Mouse (Mus musculus) midbrain, embryonic 16.5 days (tissue): Measurements from ENCODE around the gene Rps15. TPM values are rescaled to one million over a fixed set of nuclear protein-coding genes. Genes with fewer than 3 reads are reported as not detected.
"Not testable (repeated sequence)": the region's sequence is repeated elsewhere in the genome, so short reads cannot be mapped to it uniquely, and the experiment has no call there.

Experiments used
- ATAC-seq: fragments of 200-750 bp; cut with Nextera tagmentation; 2 replicates; pipeline ENCODE4 v1.8.0; 2017; ENCODE audit warnings: moderate TSS enrichment
- H3K27ac ChIP-seq: fragments of 300-500 bp; sonication (generic); 2 replicates; pipeline ENCODE4 v1.5.1; 2014; ENCODE audit warnings: mild to moderate bottlenecking, low read length, mixed read lengths
- H3K27me3 ChIP-seq: fragments of 300-500 bp; sonication (generic); 2 replicates; pipeline ENCODE4 v1.6.1; 2014; ENCODE audit warnings: low read depth, low read length, mixed read lengths; ENCODE audit not compliant: control insufficient read depth, insufficient read depth
- H3K36me3 ChIP-seq: fragments of 300-500 bp; sonication (generic); 2 replicates; pipeline ENCODE4 v1.6.1; 2014; ENCODE audit warnings: mild to moderate bottlenecking, low read length, moderate library complexity, mixed read lengths; ENCODE audit not compliant: control insufficient read depth, insufficient read depth
- H3K4me1 ChIP-seq: fragments of 300-500 bp; sonication (generic); 2 replicates; pipeline ENCODE4 v1.6.1; 2014; ENCODE audit warnings: mild to moderate bottlenecking, low read length, mixed read lengths; ENCODE audit not compliant: control insufficient read depth, insufficient read depth
- H3K4me2 ChIP-seq: fragments of 300-500 bp; sonication (generic); 2 replicates; pipeline ENCODE4 v1.6.1; 2014; ENCODE audit warnings: mild to moderate bottlenecking, low read length, mixed read lengths
- H3K4me3 ChIP-seq: fragments of 300-500 bp; sonication (generic); 2 replicates; pipeline ENCODE4 v1.5.1; 2014; ENCODE audit warnings: low read depth, mild to moderate bottlenecking, low read length, moderate library complexity, mixed read lengths
- H3K9ac ChIP-seq: fragments of 300-500 bp; sonication (generic); 2 replicates; pipeline ENCODE4 v1.6.1; 2014; ENCODE audit warnings: low read depth, low read length, mixed read lengths
- H3K9me3 ChIP-seq: fragments of 300-500 bp; sonication (generic); replicated peaks from 2 replicates; pipeline ENCODE4 v1.6.1; 2014; ENCODE audit warnings: mild to moderate bottlenecking, low read length, mixed read lengths; ENCODE audit not compliant: control insufficient read depth, poor library complexity, severe bottlenecking
- WGBS: fragments of 180-500 bp; shearing (Covaris S2); extraction: QIAGEN DNeasy Blood & Tissue Kit; methylation state at CpG from one replicate; pipeline ENCODE4 v1.1.7; 2014; 5-methylcytosine and 5-hydroxymethylcytosine counted together
- polyA plus RNA-seq: library from polyadenylated mRNA; unstranded; fragments of >200 nt; fragmentation: Nextera tagmentation; extraction: Ambion mirVana; gene quantifications from 2 replicates; pipeline ENCODE4 v1.2.1, GENCODE M21; 2015

Rps15 gene
- 465 and 476 TPM in 2 replicates for polyA plus RNA-seq

DNA sequence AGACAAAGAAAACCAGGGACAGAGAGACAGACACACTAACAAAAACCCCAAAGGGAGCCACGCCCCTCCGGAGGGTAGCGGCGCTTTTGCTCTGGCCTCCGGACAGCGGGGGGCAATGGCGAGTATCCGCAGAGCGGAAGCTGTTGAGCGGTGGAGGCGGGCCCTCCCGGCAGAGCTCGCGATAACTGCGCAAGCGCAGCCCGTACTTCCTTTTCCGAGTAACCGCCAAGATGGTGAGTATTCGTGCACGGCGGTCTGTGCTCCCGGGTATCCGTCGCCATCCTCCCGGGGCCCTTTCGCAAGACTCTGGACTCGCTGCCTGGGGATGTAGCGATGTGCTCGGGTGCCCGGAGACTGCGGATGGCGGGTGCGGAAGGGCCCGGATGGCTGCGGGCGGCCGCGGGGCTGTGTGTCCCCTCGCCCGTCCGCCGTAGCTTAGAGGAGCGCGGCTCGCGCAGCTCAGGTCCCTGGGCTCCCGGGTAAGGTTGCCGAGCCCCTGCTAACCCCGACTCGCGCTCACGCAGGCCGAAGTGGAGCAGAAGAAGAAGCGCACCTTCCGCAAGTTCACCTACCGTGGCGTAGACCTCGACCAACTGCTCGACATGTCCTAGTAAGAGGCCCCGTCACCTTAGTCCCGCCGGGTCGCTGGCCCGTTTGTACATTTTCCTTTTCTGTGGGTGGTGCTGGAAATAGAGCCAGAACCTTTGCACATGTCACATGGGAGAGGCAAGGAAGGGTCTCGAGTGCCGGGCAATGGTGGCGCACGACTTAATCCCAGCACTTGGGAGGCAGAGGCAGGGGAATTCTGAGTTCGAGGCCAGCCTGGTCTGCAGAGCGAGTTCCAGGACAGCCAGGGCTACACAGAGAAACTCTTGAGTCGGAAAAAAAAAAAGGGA is at the start of gene Rps15:
Rps15 (plus strand) TSS at position 203 of the 896 bp plus-strand sequence.
- Histone ChIP-seq H3K9me3 (no peaks in the 10 kb centered on the region), H3K4me2 (peak within 1 kb of the TSS; percentile 98), H3K4me1 (peaks cover 30% of the 10 kb centered on the region), H3K27me3 (no peaks in the 10 kb centered on the region), H3K36me3 (peaks cover 8% of the 10 kb centered on the region; the same call in 1 of the 2 replicates), H3K9ac (peak within 1 kb of the TSS; percentile 88), H3K4me3 (peak within 1 kb of the TSS; percentile 77), H3K27ac (peak within 1 kb of the TSS; percentile 89)
- under 1% methylated on average over 72 of the region's 72 CpGs for WGBS
- peak; percentile 71 for ATAC-seq

GRCm38 (mm10) chr10:80242607-80243006 is 49.6 kb upstream of the Rps15 start:
- no peak overlapping the region for H3K4me2 ChIP-seq
- H3K9me3 ChIP-seq, result no peaks in the 10 kb centered on the region
- H3K27me3 ChIP-seq, result no peaks in the 10 kb centered on the region
- H3K27ac ChIP-seq, result 0 out of 2 replicates have a peak overlapping the region, but pooled peaks have one; percentile 35
- peaks cover 8% of the 10 kb centered on the region; the same call in 1 of the 2 replicates for H3K4me1 ChIP-seq
- peaks cover 35% of the 10 kb centered on the region for H3K36me3 ChIP-seq
- 75% methylated on average over 3 of the region's 3 CpGs for WGBS
- H3K4me3 ChIP-seq, result no peak overlapping the region
- no peak for ATAC-seq
- no peak overlapping the region for H3K9ac ChIP-seq

GRCm38 (mm10) chr10:80244791-80245399 is 47.4 kb upstream of the Rps15 start:
- Histone ChIP-seq H3K27me3 (no peaks in the 10 kb centered on the region), H3K9ac (no peak overlapping the region), H3K4me1 (peaks cover 10% of the 10 kb centered on the region), H3K4me2 (no peak overlapping the region), H3K4me3 (no peak overlapping the region), H3K36me3 (peaks cover 26% of the 10 kb centered on the region), H3K27ac (peak overlapping the region; percentile 62; the same call in 1 of the 2 replicates), H3K9me3 (no peaks in the 10 kb centered on the region)
- ATAC-seq, result no peak
- 27% methylated on average over 5 of the region's 5 CpGs for WGBS

DNA sequence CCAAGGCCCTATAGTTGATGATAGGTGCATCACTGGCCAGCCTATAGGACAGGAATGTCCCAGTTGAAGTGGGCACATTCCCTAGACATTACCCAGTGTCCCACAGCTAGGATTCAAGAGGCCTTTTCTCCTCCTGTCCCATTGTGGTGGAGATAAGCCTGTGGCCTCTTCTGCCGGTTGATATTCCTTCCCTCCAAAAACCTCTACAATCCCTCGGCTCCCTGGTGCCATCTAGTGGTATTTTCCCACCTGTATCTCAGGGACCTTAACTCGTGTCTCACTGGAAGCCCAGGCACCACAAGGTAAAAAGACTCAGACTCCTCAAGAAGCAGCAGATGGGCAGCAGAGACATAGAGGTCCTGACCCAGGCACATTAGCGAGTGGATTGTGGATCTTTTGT is 46.7 kb upstream of the Rps15 start:
- WGBS, result 8% methylated on average over 4 of the region's 4 CpGs
- no peak overlapping the region for H3K4me2 ChIP-seq
- no peaks in the 10 kb centered on the region for H3K27me3 ChIP-seq
- H3K9ac ChIP-seq, result peak overlapping the region; percentile 36
- H3K4me1 ChIP-seq, result peaks cover 17% of the 10 kb centered on the region
- peak overlapping the region; percentile 62 for H3K27ac ChIP-seq
- no peak overlapping the region for H3K4me3 ChIP-seq
- no peak for ATAC-seq
- H3K9me3 ChIP-seq, result no peaks in the 10 kb centered on the region
- peaks cover 21% of the 10 kb centered on the region for H3K36me3 ChIP-seq

DNA sequence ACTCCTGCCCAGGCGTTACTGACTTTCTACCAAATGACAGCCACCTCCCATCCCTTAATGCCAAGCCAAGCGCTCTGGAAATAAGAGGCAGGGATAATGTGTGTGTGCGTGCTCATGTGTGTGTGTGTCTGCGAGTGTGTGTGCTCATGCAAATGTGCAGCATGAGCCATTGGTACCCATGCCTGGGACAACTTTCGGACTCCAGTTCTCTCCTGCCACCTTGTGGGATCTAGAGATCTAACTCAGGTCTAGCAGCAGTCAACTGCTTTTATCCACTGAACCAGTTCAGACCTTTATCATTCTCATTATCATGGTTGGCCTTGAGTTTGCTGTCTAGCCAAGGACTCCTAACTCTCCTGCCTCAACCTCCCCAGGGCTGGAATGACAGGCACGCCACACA is 44.4 kb upstream of the Rps15 start:
- Histone ChIP-seq H3K4me2 (no peak overlapping the region), H3K27me3 (no peaks in the 10 kb centered on the region), H3K9me3 (no peaks in the 10 kb centered on the region), H3K27ac (no peak overlapping the region), H3K36me3 (peaks cover 5% of the 10 kb centered on the region; the same call in 1 of the 2 replicates), H3K4me1 (peaks cover 14% of the 10 kb centered on the region), H3K4me3 (no peak overlapping the region), H3K9ac (no peak overlapping the region; the same call in 1 of the 2 replicates)
- 33% methylated on average over 6 of the region's 6 CpGs for WGBS
- no peak for ATAC-seq

DNA sequence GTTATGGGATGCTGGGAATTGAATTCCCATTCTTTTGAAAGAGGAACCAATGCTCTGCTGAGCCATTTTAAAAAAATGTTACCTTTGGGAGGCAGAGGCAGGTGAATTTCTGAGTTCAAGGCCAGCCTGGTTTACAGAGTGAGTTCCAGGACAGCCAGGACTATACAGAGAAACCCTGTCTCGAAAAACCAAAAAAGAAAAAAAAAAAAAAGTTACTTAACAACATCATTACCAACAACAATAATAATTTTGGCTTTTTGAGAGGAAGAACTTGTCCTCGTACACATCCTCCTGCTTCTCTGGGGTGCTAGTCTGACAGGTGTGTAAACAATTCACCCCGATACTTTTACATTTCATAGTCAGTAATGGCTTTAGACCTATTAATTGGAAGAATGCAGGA is 43.8 kb upstream of the Rps15 start:
- peak overlapping the region; percentile 40; the same call in 1 of the 2 replicates for H3K4me2 ChIP-seq
- H3K27ac ChIP-seq, H3K36me3 ChIP-seq, H3K27me3 ChIP-seq, H3K9me3 ChIP-seq, H3K9ac ChIP-seq: not testable (repeated sequence)
- 49% methylated on average over 3 of the region's 3 CpGs for WGBS
- H3K4me1 ChIP-seq, result peaks cover 14% of the 10 kb centered on the region
- 0 out of 2 replicates have a peak, but pooled peaks have one; percentile 0 for ATAC-seq
- peak overlapping the region; percentile 66 for H3K4me3 ChIP-seq

- peaks cover 14% of the 10 kb centered on the region for H3K4me1 ChIP-seq
- no peaks in the 10 kb centered on the region for H3K9me3 ChIP-seq
- peak within 1 kb of the TSS; percentile 92 for H3K4me2 ChIP-seq
- peak within 1 kb of the TSS; percentile 66 for H3K4me3 ChIP-seq
- WGBS, result under 1% methylated on average over 53 of the region's 53 CpGs
- H3K9ac ChIP-seq, result peak within 1 kb of the TSS; percentile 73
- peak within 1 kb of the TSS; percentile 84 for H3K27ac ChIP-seq
- peak; percentile 93 for ATAC-seq
- peaks cover 5% of the 10 kb centered on the region for H3K36me3 ChIP-seq
- no peaks in the 10 kb centered on the region for H3K27me3 ChIP-seq
Measured at GRCm38 (mm10) chr10:80248971-80249640, 43.1 kb upstream of the Rps15 start, which contains the start of gene Ndufs7. TSS of gene Ndufs7 (plus strand) at chr10:80249121.

DNA sequence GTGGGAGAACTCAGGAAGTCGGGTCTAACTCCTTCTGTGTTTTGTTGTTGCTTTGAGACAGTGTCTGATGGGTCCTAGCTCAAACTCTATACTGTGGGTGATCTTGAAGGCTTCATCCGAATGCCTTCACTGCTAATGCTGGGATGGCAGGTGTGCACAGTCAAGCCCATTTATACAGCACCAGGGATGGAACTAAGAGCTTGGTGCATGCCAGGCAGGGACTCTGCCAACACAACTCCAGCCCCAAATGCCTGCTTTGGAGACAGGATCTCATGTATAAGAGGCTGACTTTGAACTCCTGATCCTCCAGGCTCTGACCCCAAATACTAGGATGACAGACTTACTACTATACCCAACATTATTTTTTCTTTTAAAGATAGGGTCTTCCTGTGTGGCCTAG is 42.2 kb upstream of the Rps15 start:
- peak overlapping the region; percentile 73 for H3K9ac ChIP-seq
- 44% methylated on average over 2 of the region's 2 CpGs for WGBS
- H3K27ac ChIP-seq, result peak overlapping the region; percentile 84; the same call in 1 of the 2 replicates
- H3K36me3 ChIP-seq, result peaks cover 11% of the 10 kb centered on the region
- peak overlapping the region; percentile 66 for H3K4me3 ChIP-seq
- no peaks in the 10 kb centered on the region for H3K27me3 ChIP-seq
- ATAC-seq, result no peak
- peak overlapping the region; percentile 92 for H3K4me2 ChIP-seq
- peaks cover 14% of the 10 kb centered on the region for H3K4me1 ChIP-seq
- no peaks in the 10 kb centered on the region for H3K9me3 ChIP-seq
